Mouse (Mus musculus) right cerebral cortex, postnatal 14 days (tissue): ENCODE results near the gene Prss56.

Experiments
- DNase-seq: peaks from one replicate; pipeline ENCODE4 v3.0.0; 2022

Gene Prss56

GRCm38 (mm10) chr1:87183013-87183412, at the start of gene Prss56:
Gene Prss56, plus strand, starts transcription at chr1:87183313.
- DNase-seq = no peak

DNA sequence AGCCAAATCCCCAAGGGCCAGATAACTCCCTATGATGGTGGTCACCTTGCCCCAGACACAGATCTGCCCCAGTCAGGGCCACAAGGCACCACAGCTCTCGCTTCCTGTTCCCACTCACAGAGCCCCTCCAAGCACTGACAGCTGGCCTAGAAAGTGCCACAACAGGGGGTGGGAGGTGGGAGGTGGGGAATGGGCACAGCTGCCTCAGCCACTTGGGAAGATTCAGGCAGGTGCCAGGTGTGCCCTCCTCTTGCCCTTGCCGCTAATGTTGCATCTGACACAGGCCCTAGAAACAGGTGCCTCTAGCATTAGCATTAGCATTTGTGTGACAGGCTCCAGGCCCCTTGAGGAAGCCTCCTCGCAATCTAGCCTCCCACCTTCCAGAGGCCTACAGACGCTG, 41.6 kb upstream of the Prss56 start:
- DNase-seq = no peak

DNA sequence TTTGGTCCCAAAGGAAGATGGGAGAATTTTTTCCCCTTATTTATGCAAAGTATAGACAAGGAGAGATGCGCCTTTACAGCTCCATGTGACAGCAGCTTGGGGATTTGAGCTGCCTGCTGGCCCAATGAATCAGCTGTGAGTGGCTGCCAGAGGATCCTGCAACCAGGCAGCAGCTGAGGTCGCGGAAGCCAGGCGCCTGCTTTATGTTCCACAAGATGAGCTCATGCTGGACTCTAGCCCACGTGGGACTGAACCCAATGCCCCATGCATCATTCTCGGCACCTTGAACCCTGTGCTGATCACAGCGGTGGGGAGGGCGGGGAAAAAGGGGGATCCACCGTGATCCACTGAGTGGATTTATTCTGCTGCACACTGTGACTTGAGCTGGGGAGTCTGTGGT, 40.7 kb upstream of the Prss56 start:
- no peak for DNase-seq

GRCm38 (mm10) chr1:87143141-87143540, 40.0 kb upstream of the Prss56 start:
- DNase-seq = no peak

DNA sequence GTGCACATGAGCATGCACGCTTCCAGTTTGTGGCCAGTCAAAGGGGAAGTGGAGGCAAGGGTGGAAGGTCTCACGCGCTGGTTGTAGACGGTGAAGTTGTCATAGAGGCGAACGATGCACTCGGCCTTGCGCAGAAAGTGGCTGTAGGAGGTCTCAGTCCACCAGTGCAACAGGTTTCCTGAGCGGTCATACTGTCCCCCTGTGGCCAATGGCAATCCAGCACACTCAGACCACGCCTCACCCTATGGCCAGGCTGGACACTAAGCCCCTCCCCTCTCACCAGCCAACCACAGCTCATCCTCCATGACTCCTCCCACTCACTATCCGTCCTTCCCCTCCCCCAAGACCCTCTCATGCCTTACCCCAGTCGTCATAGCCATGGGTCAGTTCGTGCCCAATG, 33.7 kb upstream of the Prss56 start:
- DNase-seq = no peak

GRCm38 (mm10) chr1:87151286-87151685, 31.8 kb upstream of the Prss56 start:
- DNase-seq = no peak

DNA sequence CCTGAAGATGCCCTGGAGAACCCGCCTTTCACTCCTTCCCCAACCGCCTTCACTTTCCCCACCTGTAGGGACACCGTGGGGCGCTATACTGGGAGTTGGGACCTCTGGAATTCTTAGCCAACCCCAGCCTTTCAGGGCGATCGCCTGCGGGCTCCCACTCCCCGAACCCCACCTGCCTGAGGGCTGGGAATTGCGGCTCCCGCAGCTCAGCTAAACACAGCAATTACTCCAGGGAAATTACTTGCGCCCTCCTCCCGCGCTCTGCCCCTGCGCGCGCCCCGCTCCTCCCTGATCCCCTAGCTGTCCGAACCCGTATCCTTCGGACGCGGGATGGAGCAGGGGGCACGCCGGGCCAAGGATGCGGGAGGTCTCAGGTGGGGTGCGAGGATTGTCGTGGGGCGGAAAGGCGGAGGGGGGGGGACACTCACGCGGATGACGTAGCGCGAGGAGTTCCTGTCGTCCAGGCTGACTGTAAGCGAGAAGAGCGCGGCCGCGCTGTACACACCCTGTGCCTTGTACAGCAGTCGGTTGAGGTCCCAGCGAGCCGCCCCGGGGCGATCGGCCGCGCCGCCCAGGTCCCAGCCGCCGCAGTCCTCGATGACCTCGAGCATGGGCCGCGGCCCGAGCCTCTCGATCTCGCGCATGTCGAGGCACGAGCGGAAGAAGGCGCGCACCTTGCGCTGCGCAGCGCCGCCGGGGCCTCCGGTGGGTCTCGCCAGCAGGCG, 29.2 kb upstream of the Prss56 start:
- DNase-seq = no peak

- DNase-seq = no peak
Observed at GRCm38 (mm10) chr1:87154501-87155120, 28.5 kb upstream of the Prss56 start.

DNA sequence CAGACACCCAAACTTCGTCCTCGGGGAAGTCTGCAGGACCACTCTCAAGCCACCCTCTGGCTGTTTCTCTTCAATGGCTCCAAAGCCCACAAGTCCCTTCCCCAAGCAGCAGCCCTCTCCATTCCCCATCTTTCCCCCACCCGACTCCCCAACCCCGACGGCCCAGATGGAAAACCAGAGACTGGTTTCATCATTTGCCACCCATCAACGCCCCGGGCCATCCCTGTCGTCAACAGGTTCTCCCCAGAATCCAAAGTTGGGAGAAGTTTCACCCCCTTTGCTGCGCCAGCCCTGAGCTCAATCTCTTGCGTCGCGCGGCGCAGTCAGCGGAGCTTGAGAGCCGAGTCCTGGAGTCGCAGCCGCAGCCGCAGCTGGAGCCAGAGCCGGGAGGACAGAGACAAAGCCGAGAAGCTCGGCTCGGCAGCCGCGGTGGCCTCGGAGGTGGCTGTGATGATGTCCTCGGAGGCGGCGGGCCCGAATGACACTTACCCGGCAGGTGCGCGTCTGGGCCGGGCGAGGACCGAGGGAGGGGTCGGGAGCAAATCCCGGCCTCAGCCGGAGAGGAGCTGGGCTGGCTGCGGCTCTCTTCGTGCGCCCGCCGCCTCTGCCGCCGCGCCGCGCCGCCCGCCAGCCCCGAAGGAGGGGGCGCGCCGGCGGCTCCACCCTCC, 27.4 kb upstream of the Prss56 start:
- peak; percentile 37 for DNase-seq

DNA sequence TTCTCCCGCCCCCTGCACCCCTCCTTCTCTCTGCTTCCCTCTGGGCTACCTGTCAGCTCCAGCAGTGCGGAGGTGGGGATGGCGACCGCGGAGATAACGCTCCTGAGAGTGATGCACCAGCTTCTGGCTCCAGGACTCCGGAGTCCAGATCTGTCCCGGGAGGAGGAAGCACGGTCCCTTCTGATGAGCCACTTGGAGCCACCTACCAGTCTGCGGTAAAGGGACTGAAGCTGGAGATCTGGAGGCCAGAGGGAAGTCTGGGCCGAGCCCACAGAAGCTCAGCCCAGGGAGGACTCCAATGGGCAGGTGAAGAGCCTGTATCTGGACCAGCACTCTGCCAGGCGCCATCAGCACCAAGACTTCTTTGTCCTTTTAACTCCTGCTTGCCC, 26.9 kb upstream of the Prss56 start, which contains the start of gene Ecel1:
Ecel1 (minus strand) TSS at position 323 of the 389 bp plus-strand sequence.
- no peak for DNase-seq

DNA sequence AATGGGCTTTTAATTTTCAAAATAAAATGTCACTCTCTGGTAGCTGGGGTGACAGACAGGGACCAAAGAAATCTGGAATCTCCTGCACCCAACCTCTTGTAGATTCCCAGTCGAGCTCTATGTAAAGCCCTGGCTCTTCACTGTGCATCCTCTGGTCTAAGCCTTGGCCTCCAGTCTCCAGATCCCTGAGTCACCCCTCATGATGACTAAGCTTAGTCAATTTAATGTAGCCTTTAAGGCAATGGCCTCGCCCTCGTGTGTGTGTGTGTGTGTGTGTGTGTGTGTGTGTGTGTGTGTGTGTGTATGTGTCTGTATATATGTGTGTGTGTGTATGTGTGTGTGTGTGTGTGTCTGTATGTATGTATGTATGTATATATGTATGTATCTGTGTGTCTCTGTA, 23.7 kb upstream of the Prss56 start:
- no peak for DNase-seq

DNA sequence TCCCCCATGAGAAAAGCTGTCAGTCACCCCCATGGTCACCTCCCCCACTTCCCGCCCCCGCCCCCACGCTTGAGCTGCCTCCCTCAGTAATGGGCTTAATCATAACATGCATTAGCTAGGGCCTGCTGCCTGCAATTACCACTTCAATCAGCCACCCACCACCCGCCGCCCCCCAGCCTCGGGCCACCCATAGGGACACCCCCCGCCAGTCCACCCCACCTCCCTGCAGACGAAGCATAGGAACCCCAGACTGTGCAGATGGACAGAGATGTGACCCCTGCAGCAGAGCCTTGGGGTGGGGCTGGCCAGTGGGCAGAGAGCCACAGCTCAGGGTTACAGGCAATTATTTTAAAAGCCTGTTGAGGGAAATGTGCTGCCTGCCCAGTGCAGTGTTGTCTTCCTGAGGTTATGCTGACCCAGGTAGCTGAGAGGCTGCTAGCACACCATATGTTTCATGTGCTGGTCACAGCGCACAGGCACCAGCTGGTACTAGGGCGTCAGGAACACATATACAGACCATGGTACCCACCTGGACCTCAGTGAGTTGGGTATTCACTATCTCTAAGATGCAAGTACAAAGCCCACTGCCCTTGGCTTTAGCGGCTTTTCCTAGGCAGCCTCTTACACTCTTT, 18.8 kb upstream of the Prss56 start:
- DNase-seq = no peak

DNA sequence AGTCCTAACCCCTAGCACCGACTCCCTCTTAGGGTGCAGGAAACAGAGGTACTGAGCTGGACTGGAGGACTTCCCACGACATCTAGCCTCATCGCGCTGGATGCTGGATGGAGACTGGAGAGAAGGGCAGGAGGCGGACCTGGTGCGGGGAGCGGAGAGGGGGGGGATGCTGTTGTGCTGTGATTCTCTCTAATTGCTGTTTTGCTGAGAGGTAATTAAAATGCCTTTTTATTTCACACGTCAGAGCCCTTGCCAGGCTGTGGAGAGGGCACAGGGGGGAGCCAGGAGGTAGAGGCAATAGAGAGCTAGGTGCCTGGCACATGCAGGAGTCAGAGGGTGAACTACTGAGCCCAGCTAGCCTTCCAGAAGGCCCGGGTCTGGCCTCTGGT, 18.3 kb upstream of the Prss56 start:
- no peak for DNase-seq

- no peak for DNase-seq
Observed at GRCm38 (mm10) chr1:87170458-87170857, 12.7 kb upstream of the Prss56 start.

DNA sequence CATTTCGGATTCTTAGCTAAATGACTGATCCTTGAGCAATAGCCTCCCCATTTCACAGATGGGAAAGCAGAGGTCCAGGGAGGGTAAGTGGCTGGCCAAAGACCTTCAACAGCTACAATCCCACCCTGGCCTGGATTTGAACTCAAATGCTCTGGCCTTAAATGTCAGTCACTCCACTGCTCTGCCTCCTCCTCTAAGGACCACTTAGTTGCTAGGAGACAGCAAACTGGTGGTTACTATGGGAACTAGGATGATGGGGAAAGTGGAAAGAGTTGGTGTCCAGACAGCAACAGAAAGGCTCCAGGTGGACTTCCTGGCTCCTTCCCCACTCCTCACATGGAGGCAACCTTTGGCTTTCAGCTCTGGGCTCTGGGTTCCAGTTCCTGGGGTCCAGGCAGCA, 11.8 kb upstream of the Prss56 start:
- no peak for DNase-seq

GRCm38 (mm10) chr1:87172316-87172715, 10.8 kb upstream of the Prss56 start:
- no peak for DNase-seq

- DNase-seq = peak; percentile 50
Observed at GRCm38 (mm10) chr1:87174006-87174955, 8.8 kb upstream of the Prss56 start.

DNA sequence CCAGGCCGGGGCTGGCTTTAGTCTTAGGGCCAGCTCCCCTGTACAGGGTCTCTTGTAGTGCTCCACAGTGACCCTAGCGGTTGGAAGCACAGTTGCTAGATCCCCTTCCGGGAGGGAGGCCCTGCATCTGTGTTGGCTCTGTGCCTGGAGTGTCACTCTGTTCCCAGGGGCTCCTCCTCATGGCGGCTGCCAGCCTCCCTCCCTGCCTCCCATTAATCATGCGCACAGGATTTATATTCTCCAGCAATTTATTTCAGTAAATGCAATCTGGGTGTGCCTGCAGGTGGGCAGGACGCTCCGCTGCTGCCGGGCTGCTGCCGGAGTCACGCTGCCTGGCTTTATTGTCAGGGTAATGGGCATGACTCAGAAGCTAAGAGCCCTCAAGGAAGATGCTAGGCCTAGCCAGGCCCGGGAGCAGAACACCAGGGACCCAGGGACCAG, 7.2 kb upstream of the Prss56 start:
- peak; percentile 70 for DNase-seq

GRCm38 (mm10) chr1:87180896-87181295, 2.2 kb upstream of the Prss56 start:
- DNase-seq = no peak

- no peak for DNase-seq
Observed at GRCm38 (mm10) chr1:87183998-87184750, 1.1 kb downstream of the Prss56 start.

- peak; percentile 89 for DNase-seq
Observed at GRCm38 (mm10) chr1:87184751-87185139, 1.6 kb downstream of the Prss56 start.

GRCm38 (mm10) chr1:87185526-87185925, 2.4 kb downstream of the Prss56 start:
- no peak for DNase-seq
